Mouse (Mus musculus) gastrocnemius, postnatal 10 days (tissue): ENCODE measurements at regions not wholly inside any gene's neighbourhood (a gene's known extent, or its start where the extent isn't known, plus 50 kb on each side); places are given as distances from the start of the nearest gene placed in this dataset.

Experiments used
- DNase-seq: peaks from one replicate; pipeline ENCODE4 v3.0.0; 2021; ENCODE audit warnings: mixed read lengths

GRCm38 (mm10) chr2:169524429-169524828 is 63.1 kb downstream of the Gm11011 start:
- no peak for DNase-seq

GRCm38 (mm10) chr2:169519941-169520340 is 67.6 kb downstream of the Gm11011 start:
- no peak for DNase-seq

- DNase-seq: no peak
These were observed 72.2 kb downstream of the Gm11011 start for GRCm38 (mm10) chr2:169515350-169515749.

GRCm38 (mm10) chr2:169510741-169511140 is 76.8 kb downstream of the Gm11011 start:
- no peak for DNase-seq

GRCm38 (mm10) chr2:169509406-169509805 is 78.1 kb downstream of the Gm11011 start:
- no peak for DNase-seq

- no peak for DNase-seq
These were observed 83.0 kb downstream of the Gm11011 start for GRCm38 (mm10) chr2:169504416-169505057.

GRCm38 (mm10) chr2:169503598-169503958 is 84.0 kb downstream of the Gm11011 start:
- no peak for DNase-seq

GRCm38 (mm10) chr2:169502717-169503597 is 84.6 kb downstream of the Gm11011 start:
- no peak for DNase-seq

GRCm38 (mm10) chr2:169501736-169502340 is 85.7 kb downstream of the Gm11011 start:
- DNase-seq: no peak

- DNase-seq: no peak
These were observed 92.2 kb downstream of the Gm11011 start for GRCm38 (mm10) chr2:169495368-169495767.

GRCm38 (mm10) chr2:169494503-169495311 is 92.8 kb downstream of the Gm11011 start:
- no peak for DNase-seq

GRCm38 (mm10) chr2:169493609-169494275 is 93.8 kb downstream of the Gm11011 start:
- no peak for DNase-seq

GRCm38 (mm10) chr2:169483934-169484333 is 103.6 kb downstream of the Gm11011 start:
- DNase-seq: no peak

GRCm38 (mm10) chr2:169481731-169482465 is 105.6 kb downstream of the Gm11011 start:
- DNase-seq: no peak

GRCm38 (mm10) chr2:169474418-169475112 is 113.0 kb downstream of the Gm11011 start:
- DNase-seq: no peak

GRCm38 (mm10) chr2:169469538-169469937 is 118.0 kb downstream of the Gm11011 start:
- DNase-seq: no peak

GRCm38 (mm10) chr2:169467621-169468020 is 119.9 kb downstream of the Gm11011 start:
- no peak for DNase-seq

GRCm38 (mm10) chr2:169464106-169464505 is 123.4 kb downstream of the Gm11011 start:
- DNase-seq: no peak

- DNase-seq: no peak
These were observed 126.0 kb downstream of the Gm11011 start for GRCm38 (mm10) chr2:169461491-169462039.

- DNase-seq: no peak
These were observed 134.6 kb downstream of the Gm11011 start for GRCm38 (mm10) chr2:169452956-169453355.
